Mouse (Mus musculus) kidney, adult 2 months (tissue): ENCODE results near the gene Fut8.

Experiments
- CTCF ChIP-seq: fragments of 200-500 bp; conservative IDR thresholded peaks from 2 replicates; pipeline ENCODE4 v1.5.1; 2011; ENCODE audit warnings: low read depth, mild to moderate bottlenecking, control low read depth, low read length, moderate library complexity, mixed read lengths; ENCODE audit not compliant: insufficient read depth, insufficient read length
- POLR2A ChIP-seq: fragments of 200-500 bp; IDR thresholded peaks from one replicate; pipeline ENCODE4 v1.6.1; 2011; ENCODE audit warnings: low read depth, low read length, control low read depth

DNA sequence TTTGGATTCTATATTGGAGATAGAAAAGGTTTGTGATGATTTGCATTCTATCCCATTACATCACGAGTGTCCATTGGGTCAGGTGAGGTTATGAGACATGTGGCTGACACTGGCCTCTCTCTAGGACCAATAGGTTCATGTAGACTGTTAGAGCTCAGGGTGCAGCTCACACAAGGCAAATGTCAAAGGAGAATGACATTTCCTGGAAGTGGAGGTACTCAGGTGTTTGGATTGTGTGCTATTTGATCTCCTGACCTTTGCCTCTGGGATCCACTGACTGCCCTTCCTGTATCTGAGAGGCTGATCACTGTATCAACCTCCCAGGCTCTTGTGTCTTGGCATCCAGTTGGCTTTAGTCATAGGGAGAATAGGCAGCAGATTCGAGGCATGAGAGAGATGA, 260.2 kb downstream of the Fut8 start:
- TF ChIP-seq POLR2A (no peak), CTCF (no peak)
